Comparison of ENCODE assay signal across 7 mouse cellular contexts in the genomic region with DNA sequence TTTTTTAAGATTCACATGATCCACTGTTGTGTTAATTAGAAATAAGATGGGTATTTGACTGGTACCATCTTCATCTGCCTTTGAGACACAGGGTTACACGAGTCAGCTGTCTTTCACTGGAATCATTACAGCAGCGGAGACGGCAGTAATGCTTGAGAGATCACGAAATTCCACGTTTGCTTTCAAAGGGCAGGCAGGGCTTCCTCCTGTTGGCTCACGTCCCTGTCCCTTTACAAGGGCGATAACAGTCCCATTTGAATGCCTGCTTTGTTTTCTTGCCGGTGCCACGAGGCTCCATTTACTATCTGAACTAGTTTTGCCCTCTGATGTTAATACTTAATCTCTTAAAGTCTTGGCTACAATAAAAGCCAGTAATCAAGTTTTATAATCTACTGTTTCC.
DNase-seq lines count a peak whose midpoint lies in the region; ATAC-seq and TF ChIP-seq lines count a peak whose summit lies in the region.

No protein-coding gene starts in this region.

- TF ChIP-seq CTCF in lung, embryonic 14.5 days (IDR thresholded peaks at IDR 0.05; ENCODE audit: low read depth): no peak

- no peaks in the 10 kb centered on the region for H3K9me3 ChIP-seq in lung, embryonic 14.5 days (ENCODE audit: low read depth, low read length)
- no peaks in the 10 kb centered on the region for H3K9me3 ChIP-seq in intestine, embryonic 15.5 days

- WGBS in lung, embryonic 14.5 days: 44% methylated on average over 9 of the region's 9 CpGs
- WGBS in intestine, embryonic 15.5 days: 48% methylated on average over 9 of the region's 9 CpGs

- no peaks in the 10 kb centered on the region for H3K36me3 ChIP-seq in lung, embryonic 14.5 days (ENCODE audit: insufficient read depth)
- no peaks in the 10 kb centered on the region for H3K36me3 ChIP-seq in intestine, embryonic 15.5 days

- no peak overlapping the region for H3K4me3 ChIP-seq in lung, embryonic 14.5 days (ENCODE audit: low read depth, low read length)
- H3K4me3 ChIP-seq in intestine, embryonic 15.5 days (replicated peaks): no peak overlapping the region

- no peaks in the 10 kb centered on the region for H3K27me3 ChIP-seq in lung, embryonic 14.5 days (ENCODE audit: insufficient read depth, low read length)
- H3K27me3 ChIP-seq in intestine, embryonic 15.5 days (replicated peaks): no peaks in the 10 kb centered on the region

- no peak overlapping the region for H3K27ac ChIP-seq in lung, embryonic 14.5 days (ENCODE audit: low read depth)
- no peak overlapping the region for H3K27ac ChIP-seq in intestine, embryonic 15.5 days

- peak; percentile 24 to 28 for DNase-seq in heart, adult 18-20 months
- DNase-seq in heart, adult 9 months (ENCODE audit: low spot score in 2 of 2): no peak
- DNase-seq in lung, embryonic 14.5 days: peak; percentile 13
- DNase-seq in lung, postnatal 10 days: no peak
- DNase-seq in frontal cortex, adult 2 months (ENCODE audit: extremely low spot score in 1 of 2, low spot score in 1 of 2): no peak

- no peak overlapping the region for H3K9ac ChIP-seq in lung, embryonic 14.5 days
- H3K9ac ChIP-seq in intestine, embryonic 15.5 days: no peak overlapping the region

- H3K4me1 ChIP-seq in lung, embryonic 14.5 days (ENCODE audit: insufficient read depth): peaks cover 5% of the 10 kb centered on the region; the same call in 1 of the 2 replicates
- H3K4me1 ChIP-seq in intestine, embryonic 15.5 days (replicated peaks): no peaks in the 10 kb centered on the region

- no peak for ATAC-seq in lung, embryonic 14.5 days (ENCODE audit: insufficient read depth)
- ATAC-seq in intestine, embryonic 15.5 days: peak; percentile 92
- peak; percentile 42 for ATAC-seq in megakaryocyte-erythroid progenitor cell, adult 5-6 weeks (replicated peaks; ENCODE audit: low FRiP score, low TSS enrichment, poor library complexity, severe bottlenecking)

- H3K4me2 ChIP-seq in lung, embryonic 14.5 days: no peak overlapping the region
- H3K4me2 ChIP-seq in intestine, embryonic 15.5 days (replicated peaks): no peak overlapping the region

Comparison
In these comparisons a context has a peak if more than half of its experiments do, and no peak if none do; other contexts are left out.
1. DNase-seq: peak in heart, adult 18-20 months (2 of 2) and lung, embryonic 14.5 days (single experiment); none in heart, adult 9 months (0 of 2), lung, postnatal 10 days (single experiment) and frontal cortex, adult 2 months (0 of 2).